Mouse (Mus musculus) c-Kit-negative CD71-positive TER-119-positive erythroid progenitor cells, embryonic 14.5 days (primary cell): ENCODE data around the gene Trappc5.

ENCODE experiments used
- DNase-seq: peaks from one replicate; pipeline ENCODE4 v3.0.0-alpha.2; 2013; ENCODE audit warnings: low read depth, low spot score

Trappc5 gene

DNA sequence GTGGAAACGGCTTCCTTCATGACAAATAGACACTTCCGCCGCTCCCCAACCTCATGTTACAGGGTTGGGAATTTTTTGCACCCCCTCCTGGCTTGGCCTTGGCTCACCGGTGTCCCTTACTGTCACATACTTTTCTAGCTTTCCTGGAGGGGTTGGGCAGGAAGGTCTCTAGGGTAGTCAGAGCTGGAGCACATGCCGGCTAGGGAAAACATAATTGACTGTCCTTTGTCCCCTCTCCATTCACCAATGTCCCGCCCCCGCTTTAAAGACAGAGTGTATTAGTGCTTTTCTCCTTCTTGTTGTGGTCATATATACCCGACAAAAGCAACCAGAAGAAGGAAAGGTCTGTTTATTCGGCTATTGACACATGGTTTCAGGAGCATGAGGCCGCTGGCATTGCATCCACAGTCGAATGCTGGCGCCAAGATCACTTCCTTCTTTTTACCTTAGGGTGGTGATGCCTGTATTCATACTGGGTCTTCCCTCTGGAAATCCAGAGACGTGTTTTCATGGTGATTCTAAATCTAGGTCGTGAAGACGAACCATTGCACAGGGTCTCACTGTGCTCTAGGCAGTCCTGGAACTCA, 987 bp downstream of the Trappc5 start:
- no peak for DNase-seq

DNA sequence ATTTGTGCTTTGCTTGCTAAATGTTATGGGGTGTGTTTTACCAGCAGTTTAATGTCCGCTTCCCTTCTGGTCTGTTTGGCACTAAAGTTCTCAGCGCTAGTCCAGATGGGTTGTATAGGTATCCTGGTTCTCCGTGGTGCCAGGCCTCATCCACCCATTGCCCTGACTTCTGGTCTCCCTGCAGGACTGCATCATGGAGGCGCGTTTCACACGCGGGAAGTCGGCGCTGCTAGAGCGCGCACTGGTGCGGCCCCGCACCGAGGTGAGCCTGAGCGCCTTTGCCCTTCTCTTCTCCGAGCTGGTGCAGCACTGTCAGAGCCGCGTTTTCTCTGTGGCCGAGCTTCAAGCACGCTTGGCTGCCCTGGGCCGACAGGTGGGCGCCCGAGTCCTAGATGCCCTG, 2.7 kb downstream of the Trappc5 start:
- no peak for DNase-seq

- DNase-seq, result no peak
Measured at GRCm38 (mm10) chr8:3679236-3679635, 3.1 kb downstream of the Trappc5 start.

DNA sequence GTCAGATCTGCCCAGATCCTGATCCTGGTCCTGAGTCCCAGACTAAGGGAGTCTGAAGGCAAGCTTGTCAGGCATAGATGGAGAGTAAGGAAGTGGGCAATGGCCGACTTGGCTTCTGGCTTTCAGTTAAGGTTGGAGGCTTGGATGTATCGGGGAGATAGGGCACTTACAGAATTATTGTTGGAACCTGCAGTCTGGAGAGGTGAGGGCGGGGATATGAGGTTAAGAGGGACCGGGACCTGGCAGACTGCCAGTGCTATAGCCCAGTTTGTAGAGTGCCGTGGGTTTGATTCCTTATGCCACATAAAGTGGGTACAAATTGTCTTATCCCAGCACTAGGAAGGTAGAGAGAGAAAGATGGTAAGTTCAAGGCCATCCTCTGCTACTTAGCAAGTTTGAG, 3.6 kb downstream of the Trappc5 start:
- no peak for DNase-seq

DNA sequence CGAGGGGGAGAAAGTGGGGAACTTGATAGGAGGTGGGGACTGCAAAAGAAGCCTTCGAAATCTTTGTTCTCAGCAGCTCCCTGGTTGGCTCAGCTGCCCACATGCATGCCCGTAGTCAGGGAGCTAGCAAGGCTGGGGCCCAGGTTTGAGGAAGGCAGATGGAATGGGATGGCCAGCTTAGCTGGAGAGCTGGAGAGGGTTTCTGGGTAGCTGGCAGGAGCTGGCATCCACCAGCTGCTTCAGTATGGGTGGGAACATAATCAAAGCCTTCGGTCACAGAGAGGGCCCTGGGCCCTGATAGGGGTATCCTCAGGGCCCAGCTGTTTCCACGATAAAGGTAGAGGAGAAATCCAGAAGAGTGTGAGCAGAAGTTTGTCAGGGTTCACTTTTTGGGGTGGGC, 6.3 kb downstream of the Trappc5 start:
- DNase-seq, result no peak

GRCm38 (mm10) chr8:3683408-3684176, 7.5 kb downstream of the Trappc5 start:
- DNase-seq, result no peak

DNA sequence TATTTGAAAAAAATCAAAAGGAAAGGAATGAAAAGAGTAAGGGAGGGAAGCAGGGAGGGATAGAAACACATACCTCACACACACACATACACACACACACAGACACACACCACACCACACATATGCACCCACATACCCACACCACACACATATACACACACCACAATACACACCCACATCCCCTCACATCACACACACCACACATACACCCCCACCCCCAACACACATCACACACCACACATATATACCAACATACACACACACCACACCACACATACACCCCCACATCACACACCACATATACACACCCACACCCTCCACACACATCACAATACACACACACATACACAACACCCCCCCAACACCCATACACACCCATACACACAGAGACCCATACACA, 8.4 kb downstream of the Trappc5 start:
- no peak for DNase-seq

DNA sequence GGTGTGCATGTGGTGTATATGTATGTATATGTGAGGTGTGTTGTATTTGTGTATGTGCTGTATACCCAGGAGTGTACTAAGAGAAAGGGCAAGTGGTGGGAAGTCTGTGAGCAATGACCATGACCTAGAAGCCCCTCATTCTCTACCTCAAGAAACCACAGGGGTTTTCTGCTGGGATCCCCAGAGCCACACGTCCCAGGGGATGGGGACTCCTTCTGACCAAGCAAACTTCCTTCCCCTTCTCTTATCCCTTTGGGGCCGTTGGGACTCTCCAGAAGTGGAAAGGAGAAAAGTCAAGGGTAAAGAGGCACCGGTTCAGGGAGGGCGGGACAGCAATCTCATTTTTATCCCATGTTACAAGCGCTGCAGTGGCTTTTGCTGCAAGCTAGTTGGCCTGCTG, 9.3 kb downstream of the Trappc5 start:
- DNase-seq, result no peak

GRCm38 (mm10) chr8:3687537-3687936, 11.4 kb downstream of the Trappc5 start:
- DNase-seq, result no peak

DNA sequence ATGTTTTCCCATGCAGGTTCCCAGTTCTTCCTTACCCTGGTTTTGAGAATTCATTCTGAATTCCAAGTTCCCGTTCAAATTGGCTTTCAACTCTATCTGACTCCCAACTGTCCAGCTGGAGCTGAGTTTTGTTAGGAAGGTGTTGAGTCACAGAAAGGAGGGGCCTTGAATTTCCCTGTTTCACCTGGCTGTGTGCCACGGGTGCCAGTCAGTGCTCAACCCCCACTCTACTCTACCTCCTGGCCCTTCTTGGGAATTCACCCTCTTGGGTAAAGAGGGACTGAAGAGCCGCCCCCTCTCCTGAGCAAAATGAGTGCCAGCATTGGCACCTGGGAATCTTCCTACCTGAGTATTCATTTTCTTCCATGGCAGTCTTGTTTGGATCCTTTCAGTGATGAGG, 14.7 kb downstream of the Trappc5 start:
- no peak for DNase-seq

DNA sequence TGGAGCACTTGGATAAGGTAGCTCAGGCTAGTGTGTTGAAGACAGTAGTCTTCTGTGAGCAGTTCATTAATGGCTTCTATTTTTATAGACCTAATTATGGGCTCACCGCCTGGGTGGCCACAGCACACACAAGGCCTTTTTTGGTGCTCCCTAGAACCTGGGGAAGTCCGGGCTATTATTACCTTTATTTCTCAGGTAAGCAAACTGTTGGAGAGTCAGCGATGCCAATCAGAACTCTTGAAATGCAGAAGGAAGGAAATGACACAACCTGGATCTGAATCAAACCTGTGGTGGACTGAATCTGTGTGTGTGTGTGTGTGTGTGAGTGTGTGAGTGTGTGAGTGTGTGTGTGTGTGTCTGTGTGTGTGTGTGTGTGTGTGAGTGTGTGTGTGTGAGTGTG, 18.0 kb downstream of the Trappc5 start, which contains the start of gene Fcer2a:
Fcer2a (minus strand) TSS at position 55 of the 400 bp plus-strand sequence.
- no peak for DNase-seq

GRCm38 (mm10) chr8:3701491-3701890, 25.4 kb downstream of the Trappc5 start:
- DNase-seq, result no peak

DNA sequence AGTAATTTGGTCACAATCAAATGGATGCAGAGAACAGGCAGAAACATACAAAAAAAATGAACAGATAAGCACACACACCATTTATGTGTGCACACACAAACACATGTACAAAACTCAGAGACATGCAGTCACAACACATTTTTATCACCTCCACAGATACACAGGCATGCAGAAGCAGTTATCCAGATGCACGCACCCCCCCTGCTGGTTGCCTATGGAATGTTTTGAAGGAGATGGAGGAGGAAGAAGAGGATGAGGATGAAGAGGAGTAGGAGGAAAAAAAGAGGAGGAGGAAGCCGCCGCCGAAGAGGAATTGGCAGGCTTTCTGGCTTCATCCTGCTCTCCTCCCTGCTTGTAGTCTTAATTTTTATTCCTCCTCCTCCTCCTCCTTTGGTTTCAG, 29.6 kb downstream of the Trappc5 start:
- DNase-seq, result no peak

DNA sequence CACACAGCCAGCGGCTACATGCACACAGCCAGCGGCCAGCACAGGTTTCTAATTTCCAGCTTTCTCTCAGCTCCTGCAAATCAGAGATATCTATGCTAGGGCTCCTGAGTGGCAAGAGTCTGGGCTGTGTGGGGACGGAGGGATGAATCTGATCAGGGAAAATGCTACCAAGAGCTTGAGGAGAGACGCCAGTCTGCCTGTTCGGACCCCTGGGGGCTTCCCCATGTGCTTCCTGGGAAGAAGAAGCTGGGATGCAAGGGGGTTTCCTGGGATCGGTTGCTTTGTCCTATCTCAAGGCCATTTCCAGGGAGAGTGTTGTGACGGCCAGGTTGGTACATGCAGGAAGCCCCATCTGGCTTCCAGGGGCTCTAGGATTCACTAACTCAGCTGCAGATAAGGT, 31.5 kb downstream of the Trappc5 start:
- no peak for DNase-seq

GRCm38 (mm10) chr8:3710312-3710711, 34.2 kb downstream of the Trappc5 start:
- no peak for DNase-seq

- DNase-seq, result no peak
Measured at GRCm38 (mm10) chr8:3711646-3712045, 35.5 kb downstream of the Trappc5 start.

- no peak for DNase-seq
Measured at GRCm38 (mm10) chr8:3717321-3717954, 41.3 kb downstream of the Trappc5 start.

- DNase-seq, result peak; percentile 29
Measured at GRCm38 (mm10) chr8:3718559-3718958, 42.5 kb downstream of the Trappc5 start.

DNA sequence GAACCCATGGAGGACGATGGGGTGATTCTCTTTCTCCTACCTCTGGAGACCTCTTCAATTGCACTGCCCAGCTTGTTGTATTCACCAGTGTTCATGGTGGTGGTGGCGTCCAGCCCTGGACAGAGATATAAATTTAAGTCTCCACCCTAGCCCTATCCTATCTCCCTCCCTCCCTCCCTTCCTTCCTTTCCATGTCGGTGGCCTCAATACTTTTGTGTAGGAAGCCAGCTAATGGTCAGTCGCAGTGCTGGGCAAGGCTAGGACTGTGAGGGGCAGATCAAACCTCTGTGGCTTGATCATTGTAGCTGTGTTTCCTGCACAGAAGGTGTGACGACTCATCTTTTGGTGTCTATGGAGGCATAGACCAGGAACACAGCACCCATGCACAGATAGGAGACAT, 44.5 kb downstream of the Trappc5 start, which contains the start of gene Clec4g:
Clec4g (minus strand) TSS at position 101 of the 400 bp plus-strand sequence.
- no peak for DNase-seq

- no peak for DNase-seq
Measured at GRCm38 (mm10) chr8:3721041-3721440, 44.9 kb downstream of the Trappc5 start.
